In the genomic region with DNA sequence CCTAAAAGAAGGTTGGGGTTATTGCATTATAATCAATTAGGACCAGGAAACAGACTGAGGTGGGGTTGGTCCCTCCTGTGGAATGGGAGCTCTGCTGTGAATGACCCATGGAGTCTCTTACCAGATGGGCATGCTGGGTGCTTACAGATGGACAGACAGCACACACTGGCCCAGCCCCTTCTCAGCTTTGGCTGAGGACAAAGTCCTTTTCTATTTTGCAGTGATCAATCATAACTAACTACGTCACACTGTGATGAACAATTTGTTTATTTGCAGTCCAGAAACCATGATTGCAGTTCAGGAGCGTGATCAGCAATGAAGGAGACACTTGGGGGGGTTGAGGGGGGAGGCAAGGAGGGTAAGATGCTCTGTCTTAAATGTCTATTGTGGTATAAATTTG, we compare ENCODE assay signal across 23 mouse cellular contexts. TPM values are rescaled to one million over a fixed set of nuclear protein-coding genes. Genes with fewer than 3 reads are reported as not detected.
"Had no signal": no experiment of that assay in that cellular context is flagged by ENCODE, and none has a peak within 500 bp of the region (broad histone marks: within the 10 kb centered on the region; RNA-seq: fewer than 3 reads in every experiment).

No protein-coding gene starts in this region.

- H3K4me1 ChIP-seq: neural tube, embryonic 13.5 days; neural tube, embryonic 15.5 days; stomach, embryonic 15.5 days had no signal

- H3K27me3 ChIP-seq: neural tube, embryonic 13.5 days; neural tube, embryonic 15.5 days; stomach, embryonic 15.5 days had no signal

- H3K9me3 ChIP-seq: neural tube, embryonic 13.5 days; neural tube, embryonic 15.5 days; stomach, embryonic 15.5 days had no signal

- H3K9ac ChIP-seq: neural tube, embryonic 13.5 days; neural tube, embryonic 15.5 days; stomach, embryonic 15.5 days had no signal

- DNase-seq: retina, postnatal 1 day; right cerebral cortex, adult 18-20 months; right cerebral cortex, postnatal 14 days; right cerebral cortex, postnatal 25 days; right cerebral cortex, postnatal 4 days; spleen, adult 18-20 months; thymus, adult 18-20 months; thymus, adult 2 months; thymus, postnatal 14 days; thymus, postnatal 25 days; thymus, postnatal 36 days; thymus, postnatal 4 days had no signal

- H3K27ac ChIP-seq: neural tube, embryonic 13.5 days; neural tube, embryonic 15.5 days; stomach, embryonic 15.5 days; stomach, postnatal 0 days had no signal

- H3K4me3 ChIP-seq: neural tube, embryonic 13.5 days; neural tube, embryonic 15.5 days; stomach, embryonic 15.5 days had no signal

- H3K36me3 ChIP-seq: neural tube, embryonic 13.5 days; neural tube, embryonic 15.5 days; stomach, embryonic 15.5 days had no signal

- H3K4me2 ChIP-seq: neural tube, embryonic 13.5 days; neural tube, embryonic 15.5 days; stomach, embryonic 15.5 days had no signal

RNA-seq across cellular contexts. Expression of gene Ccdc172, which starts 43.2 kb away (rescaled TPM):
- polyA plus RNA-seq: neural tube, embryonic 13.5 days; neural tube, embryonic 14.5 days; neural tube, embryonic 15.5 days; small intestine, adult 2 months; spleen, adult 2 months; stomach, embryonic 14.5 days; stomach, embryonic 15.5 days; stomach, embryonic 16.5 days; stomach, postnatal 0 days; thymus, adult 2 months; thymus, postnatal 0 days; urinary bladder, adult 2 months had no signal
